Mouse (Mus musculus): ENCODE data around the gene Gusb. TPM values are rescaled to one million over a fixed set of nuclear protein-coding genes. Genes with fewer than 3 reads are reported as not detected.

Gusb gene
- total RNA-seq, 2 experiments from 2014 or later: 7.3 to 8.0 TPM

Other genes with a start within 250 kb of the Gusb start
- gene Psph, start 215.6 kb downstream of the Gusb start, total RNA-seq (2021): 10 to 100 TPM; 13.1 to 15.2 TPM
- gene Sumf2, start 156.1 kb downstream of the Gusb start, total RNA-seq (2021): 1 to 10 TPM; 5.0 to 5.9 TPM
- 100 to 1,000 TPM; 563 to 618 TPM for gene Chchd2, start 115.6 kb downstream of the Gusb start, total RNA-seq (2021)
- gene Zbed5, start 107.3 kb downstream of the Gusb start, total RNA-seq (2021): under 1 TPM; 0.23 to 0.27 TPM
- gene Phkg1, start 104.5 kb downstream of the Gusb start, total RNA-seq (2021): 100 to 1,000 TPM; 374 to 387 TPM
- under 1 TPM; 0.48 to 0.52 TPM for gene Nupr1l, start 94.5 kb downstream of the Gusb start, total RNA-seq (2021)
- gene Vkorc1l1, start 61.1 kb downstream of the Gusb start, total RNA-seq (2021): 10 to 100 TPM; 20.2 to 22.1 TPM
- 10 to 100 TPM in 1 of 2 experiments, 1 to 10 TPM in 1; 6.4 to 11.3 TPM for gene Asl, start 26.2 kb upstream of the Gusb start, total RNA-seq (2021)
- gene Crcp, start 26.2 kb upstream of the Gusb start, total RNA-seq (2021): 10 to 100 TPM; 16.0 to 16.4 TPM
- 1 to 10 TPM; 4.0 to 6.0 TPM for gene Tpst1, start 70.3 kb upstream of the Gusb start, total RNA-seq (2021)
- gene Kctd7, start 141.8 kb upstream of the Gusb start, total RNA-seq (2021): 1 to 10 TPM; 1.8 to 2.2 TPM
- 10 to 100 TPM; 67.7 to 81.8 TPM for gene Rabgef1, start 168.7 kb upstream of the Gusb start, total RNA-seq (2021)
- gene Tmem248, start 214.0 kb upstream of the Gusb start, total RNA-seq (2021): 10 to 100 TPM; 30.9 to 43.7 TPM

Measured in gastrocnemius, postnatal 36 days (tissue).